Mouse (Mus musculus) spleen, postnatal 14 days (tissue): Measurements from ENCODE around the gene Nbdy.
A peak's percentile ranks its signal among the peaks of the same experiment; 100 is the strongest.

ENCODE experiments used
- DNase-seq, 2 experiments: peaks; one replicate each; pipeline ENCODE4 v3.0.0; 2021 to 2022; ENCODE audit warnings: low spot score in 2 of 2

The Nbdy gene

DNA sequence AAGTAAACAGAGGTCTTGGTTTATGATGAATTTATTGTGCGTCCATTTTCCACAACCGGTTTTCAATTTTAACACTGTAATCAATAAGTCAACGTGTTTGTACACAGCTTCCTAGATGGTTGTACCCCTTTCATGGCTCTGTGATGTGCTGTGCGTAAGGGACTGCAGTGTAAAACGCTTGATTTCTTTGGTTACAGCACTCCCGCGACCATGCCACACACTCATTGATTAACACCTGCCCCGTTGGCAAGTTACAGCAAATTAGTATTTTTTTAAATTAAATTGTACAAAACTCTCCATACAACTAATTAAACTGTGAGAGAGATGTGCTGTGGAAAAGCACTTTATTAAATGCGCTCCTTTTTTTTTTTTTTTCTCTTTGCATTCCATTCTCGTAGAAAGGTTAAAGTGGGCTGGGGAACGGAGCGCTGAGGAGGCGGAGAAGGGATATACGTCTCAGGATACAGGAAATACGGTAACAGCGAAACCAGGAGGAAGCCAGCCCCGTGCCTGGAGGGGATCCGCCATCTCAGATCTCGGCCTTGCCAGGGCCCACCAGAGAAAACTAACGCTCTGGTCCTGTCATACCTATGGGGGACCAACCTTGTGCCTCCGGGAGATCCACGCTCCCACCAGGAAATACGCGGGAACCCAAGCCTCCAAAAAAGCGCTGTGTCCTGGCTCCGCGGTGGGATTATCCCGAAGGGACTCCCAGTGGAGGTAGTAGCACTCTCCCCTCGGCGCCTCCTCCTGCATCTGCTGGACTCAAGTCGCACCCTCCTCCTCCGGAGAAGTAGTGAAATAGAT lies at the start of gene Nbdy:
Nbdy (plus strand) TSS at position 481 of the 807 bp plus-strand sequence.
- DNase-seq = peak in 1 of 2 experiments; percentile 2

DNA sequence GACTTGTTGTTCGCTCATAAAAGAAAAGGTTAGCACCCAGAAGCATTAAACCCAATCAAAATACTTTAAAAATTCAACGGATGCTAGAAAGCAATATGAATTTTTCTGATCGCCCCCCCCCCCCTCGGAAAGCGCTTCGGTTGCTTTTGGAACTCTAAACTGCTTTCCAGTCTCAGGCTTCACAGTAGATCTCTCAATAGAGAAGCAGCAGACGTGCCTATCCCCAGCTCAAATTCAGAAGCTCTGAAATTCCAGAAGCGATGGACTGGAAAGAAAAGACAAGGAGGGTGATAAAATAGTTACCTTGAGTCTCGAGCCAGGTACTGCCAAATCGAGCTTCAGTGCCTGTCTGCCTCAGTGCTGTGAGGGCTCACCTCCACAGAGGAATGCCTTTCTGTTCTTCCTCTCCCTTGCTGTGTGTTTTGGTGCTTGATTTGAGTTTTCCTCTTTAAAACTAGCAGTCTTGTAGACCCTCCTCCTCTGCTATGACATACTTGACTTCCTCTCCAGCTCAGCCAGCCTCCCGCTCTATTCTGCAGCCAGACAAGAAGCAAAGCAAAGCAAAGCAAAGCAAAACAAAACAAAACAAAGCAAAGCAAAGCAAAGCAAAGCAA lies 27.5 kb upstream of the Nbdy start, which contains the start of gene Kctd12b:
Kctd12b (minus strand) TSS at position 610 of the 614 bp plus-strand sequence.
- DNase-seq = no peak

DNA sequence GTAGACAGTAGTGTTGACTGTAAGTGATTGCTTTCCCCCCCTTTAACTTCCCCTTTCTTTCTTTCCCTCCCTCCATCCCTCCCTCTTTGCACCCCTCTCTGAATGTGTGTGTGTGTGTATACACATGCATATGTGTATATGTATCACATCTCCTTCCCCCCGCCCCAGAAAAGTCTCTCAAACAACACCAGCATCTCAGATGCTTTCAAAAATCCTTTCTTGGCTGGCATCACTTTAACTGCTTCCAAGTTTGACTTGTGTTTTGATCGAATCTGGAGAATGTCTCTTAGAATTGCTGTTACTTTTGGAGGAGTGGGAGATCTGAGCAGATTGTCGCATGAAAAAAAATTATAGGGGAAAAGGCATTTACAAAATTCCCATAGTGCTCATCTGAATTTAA lies 22.9 kb upstream of the Nbdy start:
- no peak for DNase-seq

DNA sequence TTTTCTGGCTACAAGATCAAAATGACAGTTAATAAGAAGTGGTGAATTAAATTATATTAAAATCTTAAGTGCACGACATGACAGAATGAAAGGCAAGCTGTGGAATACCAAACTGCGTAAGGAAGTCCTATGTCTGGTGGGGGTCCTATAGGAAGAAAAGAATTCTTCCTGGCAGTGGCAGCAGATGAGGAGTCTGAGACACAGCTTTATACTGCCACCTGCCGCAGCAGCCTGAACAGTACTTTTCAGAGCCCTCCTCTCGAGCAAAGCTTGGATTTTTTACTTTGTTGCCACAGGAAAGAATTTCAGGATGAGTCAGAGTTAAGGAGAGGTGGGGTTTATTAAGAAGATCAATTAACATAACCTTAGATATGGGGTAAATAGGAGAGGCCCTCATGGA lies 15.7 kb upstream of the Nbdy start:
- DNase-seq = no peak

DNA sequence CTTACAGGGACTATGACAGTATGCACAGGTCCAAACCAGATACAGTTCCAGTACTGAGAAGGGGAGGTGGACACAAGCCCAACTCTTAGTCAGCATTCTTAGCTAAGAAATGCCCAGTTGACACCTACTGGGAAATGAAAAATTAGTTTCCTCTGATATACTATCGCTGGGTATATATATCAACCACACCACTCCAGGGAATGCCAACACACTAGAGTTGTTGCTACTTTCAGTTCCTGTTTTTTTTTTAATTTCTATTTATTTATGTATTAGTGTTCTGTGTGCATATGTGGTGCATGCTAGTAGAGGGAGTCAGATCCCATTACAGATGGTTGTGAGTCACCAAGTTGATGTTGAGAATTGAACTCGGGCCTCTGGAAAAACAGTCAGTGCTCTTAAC lies 6.7 kb upstream of the Nbdy start:
- no peak for DNase-seq

DNA sequence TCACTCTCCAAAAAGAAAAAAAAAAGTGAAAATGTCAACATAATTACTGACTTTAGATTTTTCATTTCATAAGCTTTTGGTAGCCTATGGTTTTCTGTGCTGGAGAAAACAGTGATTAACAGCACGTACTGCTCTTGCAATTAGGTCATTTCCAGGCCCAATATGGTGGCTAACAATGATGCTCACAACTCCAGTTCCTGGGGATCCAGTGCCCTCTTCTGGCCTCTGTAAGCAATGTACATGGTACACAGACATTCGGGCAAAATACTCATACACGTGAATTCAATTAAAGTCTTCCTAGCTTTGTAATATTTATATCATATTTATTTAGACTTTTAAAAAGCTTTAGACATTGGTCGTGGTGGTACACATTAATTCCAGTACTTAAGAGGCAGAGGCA lies 3.8 kb upstream of the Nbdy start:
- DNase-seq = no peak

DNA sequence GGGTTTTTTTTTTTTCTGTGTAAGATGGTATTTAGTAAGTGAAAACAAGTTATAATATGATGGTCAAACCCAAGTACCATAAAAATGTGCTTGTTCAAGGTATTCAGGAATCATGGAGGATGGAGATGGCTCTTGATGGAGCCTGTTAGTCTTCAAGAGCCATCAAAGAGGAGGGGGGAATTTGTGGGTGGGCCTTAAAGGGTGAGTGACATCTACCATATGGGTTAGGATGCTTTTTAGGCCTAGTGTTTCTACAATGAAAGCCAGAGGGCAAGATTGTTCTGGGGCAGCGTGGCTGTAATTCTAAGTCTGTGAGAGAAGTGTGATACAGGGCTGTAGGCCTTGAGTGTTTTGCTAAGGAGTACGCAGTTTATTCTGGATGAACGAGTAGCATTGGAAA lies 1.0 kb downstream of the Nbdy start:
- no peak for DNase-seq

DNA sequence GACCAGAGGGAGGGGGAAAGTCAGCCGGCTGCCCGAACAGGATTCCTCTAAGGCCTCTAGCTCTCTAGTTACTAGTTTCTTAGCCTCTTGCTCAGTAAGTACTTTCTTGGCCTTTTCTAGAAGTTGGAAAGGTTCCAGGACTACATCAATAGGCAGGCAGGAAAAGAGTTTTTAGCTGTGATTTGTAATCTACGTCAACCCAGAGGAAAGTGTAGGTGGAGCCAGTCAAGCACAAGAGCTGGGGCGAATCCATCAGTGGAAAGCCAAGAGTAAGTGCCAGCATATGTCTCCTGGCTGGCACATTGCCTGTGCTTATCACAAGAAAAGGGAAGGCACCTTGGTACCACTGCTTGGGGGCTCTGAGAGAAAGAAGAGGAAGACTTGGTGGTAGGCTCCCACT lies 12.3 kb downstream of the Nbdy start:
- no peak for DNase-seq

DNA sequence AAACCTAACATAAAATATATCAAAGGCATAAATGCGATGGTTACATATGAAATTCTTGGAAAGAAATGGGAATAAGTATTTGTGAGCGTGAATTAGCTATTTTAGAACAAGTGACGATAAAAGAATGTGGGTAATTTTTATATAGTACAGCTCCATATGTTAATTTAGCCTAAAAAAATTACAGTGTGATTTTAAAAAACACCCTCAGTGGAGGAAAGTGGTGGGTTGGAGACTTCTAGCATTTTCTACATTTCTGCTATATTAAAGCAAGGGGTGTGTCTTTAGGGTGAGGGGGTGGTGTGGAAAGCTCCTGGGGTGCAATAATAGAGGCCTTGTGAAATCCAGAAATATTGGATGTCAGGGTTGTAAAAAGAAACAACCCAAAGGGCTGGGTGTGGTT lies 19.1 kb downstream of the Nbdy start:
- DNase-seq = no peak

DNA sequence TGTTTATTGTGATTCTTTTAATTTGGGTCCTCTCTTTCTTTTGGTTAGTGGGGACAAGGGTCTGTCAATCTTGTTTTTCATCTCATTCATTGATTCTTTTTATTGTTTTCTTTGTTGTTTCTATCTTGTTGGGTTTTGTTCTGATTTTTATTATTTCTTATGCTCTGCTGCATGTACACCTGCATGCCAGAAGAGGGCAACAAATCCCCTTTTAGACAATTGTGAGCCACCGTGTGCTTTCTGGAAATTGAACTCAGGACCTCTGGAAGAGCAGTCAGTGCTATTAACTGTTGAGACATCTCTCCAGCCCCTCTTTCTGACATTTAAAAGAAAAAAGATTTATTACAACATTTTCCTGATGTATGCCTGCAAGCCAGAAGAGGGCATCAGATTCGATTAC lies 25.8 kb downstream of the Nbdy start:
- DNase-seq = no peak
